Mouse (Mus musculus) megakaryocyte, embryonic 14.5 days (primary cell): Measurements from ENCODE around the gene Cdk5.

Experiments
- FLI1 ChIP-seq: IDR thresholded peaks from 2 replicates; pipeline ENCODE4 v1.6.1; 2012; ENCODE audit warnings: low read length, inconsistent platforms, mixed read lengths
- GATA1 ChIP-seq: IDR thresholded peaks from 3 replicates; pipeline ENCODE4 v1.6.1; 2012; ENCODE audit warnings: mixed read lengths, low read length, inconsistent platforms, borderline replicate concordance

DNA sequence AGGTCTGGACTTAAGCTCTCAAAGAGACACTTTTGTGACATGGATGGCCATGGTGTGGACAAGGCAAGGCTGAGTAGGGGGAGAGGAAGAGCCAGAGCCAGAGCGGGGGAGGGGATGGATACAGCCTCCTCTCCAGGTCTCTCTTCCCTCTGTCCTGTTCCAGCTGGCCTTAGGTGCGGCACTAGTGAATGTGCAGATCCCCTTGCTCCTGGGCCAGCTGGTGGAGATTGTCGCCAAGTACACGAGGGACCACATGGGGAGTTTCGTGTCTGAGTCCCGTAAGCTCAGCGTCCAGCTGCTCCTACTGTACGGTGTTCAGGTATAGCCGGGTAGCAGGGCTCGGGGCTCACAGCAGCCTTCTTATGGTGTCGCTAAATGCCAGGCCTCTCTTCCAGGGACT is 23.0 kb downstream of the Cdk5 start:
- TF ChIP-seq GATA1 = no peak
- TF ChIP-seq FLI1 = no peak
